Mouse (Mus musculus): Measurements from ENCODE around the gene Gm27179.
"Not testable (repeated sequence)": the region's sequence is repeated elsewhere in the genome, so short reads cannot be mapped to it uniquely, and the experiment has no call there.

Gm27179 gene

DNA sequence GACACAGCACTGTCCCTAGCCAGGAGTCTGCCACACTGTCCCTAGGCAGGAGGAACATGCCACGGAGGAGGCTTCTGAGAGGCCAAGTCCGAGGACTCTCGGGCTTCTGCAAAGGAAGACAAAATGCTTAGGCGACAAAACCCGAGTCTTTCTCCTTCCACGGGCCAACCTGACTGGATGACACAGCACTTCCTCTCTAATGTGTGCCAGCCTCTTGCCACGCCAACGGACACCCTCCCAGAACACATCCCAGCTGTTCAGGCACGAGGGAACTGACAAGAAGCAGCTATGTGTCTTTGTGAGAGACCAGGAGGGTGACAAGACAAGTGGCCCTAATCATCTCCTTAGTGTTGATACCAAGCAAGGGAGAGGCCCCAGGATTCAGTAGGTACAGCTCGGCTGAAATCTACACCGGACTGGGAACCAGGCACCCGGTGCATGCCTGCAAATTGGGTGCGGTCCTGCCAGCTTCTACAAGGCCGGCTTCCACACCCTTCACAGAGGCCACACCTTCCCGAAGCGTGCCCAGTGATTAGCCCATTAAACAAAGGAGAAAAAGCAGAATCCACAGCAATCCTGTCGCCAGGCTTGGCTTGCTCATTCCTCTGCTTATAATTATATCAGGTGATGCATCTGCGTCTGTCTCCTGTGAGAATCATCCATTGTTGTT lies 26.7 kb downstream of the Gm27179 start:
- in situ Hi-C loops (cut with MboI; ENCODE audit: low pct_unique_long_range_greater_than_20kb in 1 of 2, low sequenced_read_pairs in 2 of 2, unreplicated experiment in 1 of 2) = not testable (repeated sequence)

DNA sequence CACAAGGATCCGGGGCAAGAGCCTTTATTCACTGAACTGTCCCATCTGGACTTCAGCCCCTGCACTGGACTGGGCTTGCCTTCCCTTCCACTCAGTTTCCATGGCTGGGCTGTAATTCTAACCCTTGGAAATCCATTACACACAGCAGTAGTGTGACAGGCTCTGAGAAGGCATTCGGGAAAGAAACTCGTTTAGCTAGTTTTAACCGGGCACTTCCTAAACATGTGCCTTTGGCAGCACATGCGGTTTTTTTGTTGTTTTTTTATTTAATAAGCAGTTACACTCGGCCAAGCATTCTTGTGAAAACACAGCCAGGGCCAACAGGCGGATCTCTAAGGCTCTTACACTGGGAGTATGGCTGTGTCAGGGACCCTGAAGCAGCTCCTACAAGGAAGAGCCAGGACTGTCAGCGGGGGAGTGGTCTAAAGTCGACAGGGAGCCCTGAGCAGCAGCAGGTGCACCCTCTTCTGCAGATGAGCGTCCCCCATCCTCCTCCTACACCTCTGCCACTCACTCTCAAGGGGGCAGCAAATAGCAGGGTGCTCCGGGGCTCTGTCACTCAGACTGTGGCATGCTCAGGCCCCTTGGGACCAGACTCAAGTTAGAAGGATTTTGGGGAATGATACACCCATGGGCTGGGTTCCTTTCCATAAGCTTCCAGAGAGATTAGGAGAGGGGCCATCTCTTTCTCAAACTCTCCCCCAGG lies 38.3 kb downstream of the Gm27179 start:
- in situ Hi-C loops (cut with MboI; ENCODE audit: low pct_unique_long_range_greater_than_20kb in 1 of 2, low sequenced_read_pairs in 2 of 2, unreplicated experiment in 1 of 2) = not testable (repeated sequence)

DNA sequence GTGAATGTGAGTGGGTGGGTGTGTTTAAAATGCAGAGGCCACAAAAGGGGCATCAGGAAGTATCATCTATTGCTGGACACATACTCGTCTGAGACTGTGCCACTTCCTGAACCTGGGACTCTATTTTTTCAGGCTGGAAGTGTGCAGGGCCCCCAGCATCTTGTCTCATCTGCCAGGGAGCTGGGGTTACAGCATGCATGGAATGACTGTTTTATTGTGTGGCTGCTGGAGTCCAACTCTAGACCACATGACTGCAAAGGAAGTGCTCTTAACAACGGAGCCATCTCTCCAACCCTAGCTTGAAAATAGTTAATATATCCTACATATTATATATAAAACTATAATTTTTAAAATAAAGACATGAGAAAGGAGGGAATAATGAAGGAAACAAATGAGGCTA lies 39.0 kb downstream of the Gm27179 start:
- in situ Hi-C loops (cut with MboI; ENCODE audit: low pct_unique_long_range_greater_than_20kb in 1 of 2, low sequenced_read_pairs in 2 of 2, unreplicated experiment in 1 of 2) = not testable (repeated sequence)

DNA sequence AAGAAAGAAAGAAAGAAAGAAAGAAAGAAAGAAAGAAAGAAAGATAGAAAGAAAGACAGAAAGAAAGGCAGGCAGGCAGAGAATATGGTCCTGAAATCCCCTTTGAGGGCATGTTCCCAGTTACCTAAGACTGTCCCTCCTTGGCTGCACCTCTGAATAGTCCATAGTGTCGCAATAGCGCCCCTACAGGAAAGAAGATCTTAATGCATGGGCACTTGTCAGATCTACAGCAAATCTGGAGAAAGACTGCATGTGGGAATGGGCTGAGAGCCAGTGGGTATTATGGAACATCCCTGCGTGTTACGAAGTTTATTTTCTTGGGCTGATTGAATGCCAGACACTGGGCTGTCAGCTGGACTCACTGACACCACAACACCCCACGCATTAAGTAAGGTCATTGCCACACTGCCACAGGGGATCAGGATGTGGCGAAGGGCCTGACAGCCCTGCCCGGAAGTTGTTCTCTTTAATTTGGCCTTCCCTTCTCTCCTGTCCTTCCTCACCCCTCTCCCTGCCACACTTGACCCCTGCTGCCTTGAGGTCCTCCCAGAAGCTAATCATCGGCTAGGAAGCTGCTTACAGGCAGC lies 42.1 kb downstream of the Gm27179 start:
- in situ Hi-C loops (cut with MboI; ENCODE audit: low pct_unique_long_range_greater_than_20kb in 1 of 2, low sequenced_read_pairs in 2 of 2, unreplicated experiment in 1 of 2) = not testable (repeated sequence)

DNA sequence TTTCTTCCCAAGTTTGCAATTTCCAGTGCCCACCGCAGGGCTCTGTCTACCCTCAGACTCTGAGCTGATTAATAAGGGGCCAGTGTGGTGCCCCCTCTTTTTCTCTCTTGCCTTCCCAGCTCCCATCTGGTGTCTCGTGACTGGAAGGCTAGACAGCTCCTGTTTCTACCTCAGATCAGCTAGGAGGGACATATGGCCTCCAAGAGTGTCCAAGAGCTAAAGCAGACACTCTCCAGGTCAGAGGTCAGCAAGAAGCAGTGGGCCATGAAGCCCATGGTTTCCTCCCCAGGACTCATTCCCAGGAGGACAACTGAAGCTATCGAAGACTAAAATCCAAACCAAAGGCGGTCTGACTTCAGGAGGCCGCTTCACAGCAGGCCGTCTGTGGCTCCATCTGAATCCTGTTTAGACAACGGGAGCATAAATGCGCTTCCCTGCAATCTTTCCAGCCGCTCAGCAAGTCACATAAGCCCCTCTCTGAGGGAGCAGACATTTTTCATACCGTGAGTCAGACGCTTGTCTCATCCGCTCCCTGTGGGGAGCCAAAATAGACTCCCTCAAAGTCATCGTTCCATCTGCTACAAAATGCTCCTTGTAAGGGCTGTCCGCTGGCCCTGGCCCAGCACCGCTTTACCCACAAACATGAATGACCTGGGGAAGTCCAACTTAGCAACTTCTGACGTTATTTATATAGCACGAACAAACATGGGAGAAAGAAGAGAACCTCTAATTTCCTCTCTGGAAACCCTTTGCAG lies 44.6 kb downstream of the Gm27179 start:
- in situ Hi-C loops (cut with MboI; ENCODE audit: low pct_unique_long_range_greater_than_20kb in 1 of 2, low sequenced_read_pairs in 2 of 2, unreplicated experiment in 1 of 2) = not testable (repeated sequence)

DNA sequence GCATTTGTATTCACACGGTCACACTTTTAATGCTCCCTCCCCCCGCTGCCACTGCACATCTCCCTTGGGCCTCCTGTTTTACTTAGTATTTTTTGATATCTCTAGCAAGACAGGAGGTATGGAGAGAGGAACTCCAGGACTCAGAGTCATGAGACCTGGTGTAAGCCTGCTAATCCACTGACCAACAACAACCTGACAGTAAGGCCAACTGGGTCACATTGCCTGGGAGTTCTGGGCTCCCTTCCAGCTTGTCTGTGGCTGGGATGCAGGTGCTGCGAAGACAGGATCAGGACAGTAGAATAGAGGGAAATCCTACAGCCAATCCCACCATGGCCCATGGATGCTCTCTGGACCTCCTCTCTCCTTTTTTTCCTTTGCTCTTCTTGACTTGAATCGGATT lies 47.9 kb downstream of the Gm27179 start:
- in situ Hi-C loops (cut with MboI; ENCODE audit: low pct_unique_long_range_greater_than_20kb in 1 of 2, low sequenced_read_pairs in 2 of 2, unreplicated experiment in 1 of 2) = not testable (repeated sequence)
